Mouse (Mus musculus): ENCODE results near the gene Dnajb5. TPM values are rescaled to one million over a fixed set of nuclear protein-coding genes. Genes with fewer than 3 reads are reported as not detected.

The Dnajb5 gene
- total and polyA plus RNA-seq, 2 experiments from 2014 or later: 33.4 to 88.0 TPM

- 70% methylated on average over 7 of the region's 7 CpGs for WGBS
- ATAC-seq (no peak), DNase-seq (ENCODE audit: low spot score) (no peak)
- Histone ChIP-seq H3K27me3 (ENCODE audit: insufficient read depth, low read length) (no peaks in the 10 kb centered on the region), H3K36me3 (ENCODE audit: insufficient read depth, low read length) (peaks cover 3% of the 10 kb centered on the region; the same call in 1 of the 2 replicates), H3K9ac (replicated peaks; ENCODE audit: low read length) (no peak overlapping the region), H3K4me1 (ENCODE audit: insufficient read depth, low read length) (peaks cover 10% of the 10 kb centered on the region; the same call in 1 of the 2 replicates), H3K4me3 (ENCODE audit: low read length) (no peak overlapping the region), H3K4me2 (ENCODE audit: low read depth, low read length) (no peak overlapping the region), H3K9me3 (ENCODE audit: low read length) (no peaks in the 10 kb centered on the region), H3K27ac (no peak overlapping the region)
- TF ChIP-seq CTCF (IDR thresholded peaks at IDR 0.05; ENCODE audit: low read depth): no peak
Observed at GRCm38 (mm10) chr4:42941396-42941795, 8.2 kb upstream of the Dnajb5 start.

GRCm38 (mm10) chr4:42943341-42943740, 6.3 kb upstream of the Dnajb5 start:
- no peak overlapping the region for H3K9ac ChIP-seq (replicated peaks; ENCODE audit: low read length)
- ATAC-seq (peak; percentile 40), DNase-seq (ENCODE audit: low spot score) (peak; percentile 67)
- 44% methylated on average over 5 of the region's 5 CpGs for WGBS
- peaks cover 3% of the 10 kb centered on the region; the same call in 1 of the 2 replicates for H3K36me3 ChIP-seq (ENCODE audit: insufficient read depth, low read length)
- H3K27me3 ChIP-seq (ENCODE audit: insufficient read depth, low read length): no peaks in the 10 kb centered on the region
- H3K4me1 ChIP-seq (ENCODE audit: insufficient read depth, low read length): peaks cover 29% of the 10 kb centered on the region
- H3K4me2 ChIP-seq (ENCODE audit: low read depth, low read length): no peak overlapping the region
- H3K27ac ChIP-seq: no peak overlapping the region
- no peak for TF ChIP-seq CTCF (IDR thresholded peaks at IDR 0.05; ENCODE audit: low read depth)
- no peaks in the 10 kb centered on the region for H3K9me3 ChIP-seq (ENCODE audit: low read length)
- no peak overlapping the region for H3K4me3 ChIP-seq (ENCODE audit: low read length)

- WGBS: 88% methylated on average over 9 of the region's 9 CpGs
- no peak for TF ChIP-seq CTCF (IDR thresholded peaks at IDR 0.05; ENCODE audit: low read depth)
- Histone ChIP-seq H3K27ac (no peak overlapping the region), H3K27me3 (ENCODE audit: insufficient read depth, low read length) (no peaks in the 10 kb centered on the region), H3K9ac (replicated peaks; ENCODE audit: low read length) (no peak overlapping the region), H3K9me3 (ENCODE audit: low read length) (no peaks in the 10 kb centered on the region), H3K4me2 (ENCODE audit: low read depth, low read length) (no peak overlapping the region), H3K36me3 (ENCODE audit: insufficient read depth, low read length) (peaks cover 3% of the 10 kb centered on the region; the same call in 1 of the 2 replicates), H3K4me3 (ENCODE audit: low read length) (no peak overlapping the region), H3K4me1 (ENCODE audit: insufficient read depth, low read length) (peaks cover 35% of the 10 kb centered on the region)
- ATAC-seq (no peak), DNase-seq (ENCODE audit: low spot score) (no peak)
Observed at GRCm38 (mm10) chr4:42944185-42944584, 5.4 kb upstream of the Dnajb5 start.

- 20% methylated on average over 6 of the region's 6 CpGs for WGBS
- no peak for DNase-seq (ENCODE audit: low spot score)
- Histone ChIP-seq H3K9ac (replicated peaks; ENCODE audit: low read length) (no peak overlapping the region), H3K4me2 (ENCODE audit: low read depth, low read length) (no peak overlapping the region), H3K36me3 (ENCODE audit: insufficient read depth, low read length) (no peaks in the 10 kb centered on the region), H3K4me3 (ENCODE audit: low read length) (no peak overlapping the region), H3K4me1 (ENCODE audit: insufficient read depth, low read length) (peaks cover 37% of the 10 kb centered on the region), H3K27ac (no peak overlapping the region), H3K27me3 (ENCODE audit: insufficient read depth, low read length) (no peaks in the 10 kb centered on the region), H3K9me3 (ENCODE audit: low read length) (no peaks in the 10 kb centered on the region)
- no peak for ATAC-seq
- no peak for TF ChIP-seq CTCF (IDR thresholded peaks at IDR 0.05; ENCODE audit: low read depth)
Observed at GRCm38 (mm10) chr4:42945043-42945442, 4.6 kb upstream of the Dnajb5 start.

DNA sequence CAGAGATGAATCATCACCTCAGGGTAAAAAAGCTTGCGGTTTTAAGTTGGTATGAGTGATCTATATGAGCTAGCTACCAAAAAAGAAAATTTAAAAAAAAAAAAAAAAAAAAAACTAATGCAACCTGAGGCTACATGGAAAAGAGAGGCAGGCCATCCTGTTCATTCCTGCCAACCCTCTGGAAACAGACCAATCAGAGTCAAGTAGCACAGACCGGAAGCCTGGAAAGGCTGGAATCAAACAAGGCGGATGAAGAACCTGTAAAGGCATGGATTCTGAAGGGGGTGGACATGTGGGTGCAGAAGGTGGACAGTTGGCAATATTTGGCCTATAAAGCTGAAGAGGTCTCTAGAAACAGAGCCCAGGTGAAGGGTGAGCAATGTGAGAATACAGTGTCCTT, 4.2 kb upstream of the Dnajb5 start:
- no peaks in the 10 kb centered on the region for H3K36me3 ChIP-seq (ENCODE audit: insufficient read depth, low read length)
- no peak overlapping the region for H3K27ac ChIP-seq
- peaks cover 37% of the 10 kb centered on the region for H3K4me1 ChIP-seq (ENCODE audit: insufficient read depth, low read length)
- H3K9me3 ChIP-seq (ENCODE audit: low read length): no peaks in the 10 kb centered on the region
- H3K27me3 ChIP-seq (ENCODE audit: insufficient read depth, low read length): no peaks in the 10 kb centered on the region
- H3K4me2 ChIP-seq (ENCODE audit: low read depth, low read length): no peak overlapping the region
- H3K9ac ChIP-seq (replicated peaks; ENCODE audit: low read length): no peak overlapping the region
- ATAC-seq (no peak), DNase-seq (ENCODE audit: low spot score) (no peak)
- no peak for TF ChIP-seq CTCF (IDR thresholded peaks at IDR 0.05; ENCODE audit: low read depth)
- WGBS: 84% methylated on average over 3 of the region's 3 CpGs
- H3K4me3 ChIP-seq (ENCODE audit: low read length): no peak overlapping the region

DNA sequence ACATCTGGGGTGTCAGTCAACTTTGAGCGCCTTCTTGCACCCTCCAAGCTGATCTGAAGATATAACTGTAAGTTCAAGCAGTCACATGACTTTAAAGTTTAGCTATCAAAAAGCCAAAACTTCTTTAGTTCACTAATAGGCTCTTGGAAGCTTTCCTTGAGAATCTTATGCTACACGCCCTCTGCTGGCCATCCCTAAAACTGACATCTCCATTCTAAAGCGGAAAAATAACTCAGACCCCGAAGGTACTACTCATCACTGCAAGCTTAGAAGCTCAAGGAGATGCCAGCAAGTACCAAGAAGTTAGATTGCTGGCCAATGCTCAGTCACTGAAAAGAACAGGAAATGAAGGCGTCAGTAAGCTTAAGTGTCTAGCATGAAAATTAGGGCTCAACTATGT, 3.7 kb upstream of the Dnajb5 start:
- WGBS: 5% methylated on average over 5 of the region's 5 CpGs
- TF ChIP-seq CTCF (IDR thresholded peaks at IDR 0.05; ENCODE audit: low read depth): peak; percentile 79
- ATAC-seq: no peak

DNA sequence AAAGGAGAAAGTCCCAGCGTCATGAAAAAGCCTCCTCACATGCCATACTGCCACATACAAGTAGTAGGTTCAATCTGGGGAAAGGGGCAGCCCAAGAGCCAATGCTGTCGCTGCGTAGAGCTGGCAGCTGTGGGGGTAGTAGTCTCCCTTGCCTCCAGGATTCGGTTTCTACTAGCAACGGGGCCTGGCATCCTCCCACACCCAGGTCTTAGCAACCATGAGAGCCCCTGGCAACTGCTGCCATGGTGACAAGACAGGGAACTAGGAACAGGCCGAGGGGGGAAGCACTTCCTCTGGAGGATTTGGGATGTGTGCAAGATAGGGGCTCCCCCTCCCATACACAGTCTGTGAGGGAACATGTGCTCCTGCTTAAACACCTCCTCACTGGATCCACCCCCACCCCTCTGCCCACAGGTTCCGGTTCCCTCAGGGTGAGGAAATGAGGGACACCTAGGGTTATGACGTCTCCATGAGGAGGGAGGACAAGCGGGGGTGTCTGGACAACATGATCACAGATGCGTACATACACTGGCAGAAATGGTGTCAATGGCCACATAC, 2.8 kb upstream of the Dnajb5 start:
- WGBS: 12% methylated on average over 10 of the region's 10 CpGs
- H3K4me1 ChIP-seq (ENCODE audit: insufficient read depth, low read length): peaks cover 44% of the 10 kb centered on the region

More for the DNA sequence above, 3.7 kb upstream of the Dnajb5 start:
- peak overlapping the region; percentile 34 for H3K4me2 ChIP-seq (ENCODE audit: low read depth, low read length)
- H3K4me1 ChIP-seq (ENCODE audit: insufficient read depth, low read length): peaks cover 37% of the 10 kb centered on the region
- H3K9ac ChIP-seq (replicated peaks; ENCODE audit: low read length): no peak overlapping the region
- peak; percentile 91 for DNase-seq (ENCODE audit: low spot score)
- no peaks in the 10 kb centered on the region for H3K36me3 ChIP-seq (ENCODE audit: insufficient read depth, low read length)
- H3K9me3 ChIP-seq (ENCODE audit: low read length): no peaks in the 10 kb centered on the region
- no peak overlapping the region for H3K4me3 ChIP-seq (ENCODE audit: low read length)
- peak overlapping the region; percentile 76; the same call in 1 of the 2 replicates for H3K27ac ChIP-seq
- no peaks in the 10 kb centered on the region for H3K27me3 ChIP-seq (ENCODE audit: insufficient read depth, low read length)

More for the DNA sequence above, 2.8 kb upstream of the Dnajb5 start:
- H3K36me3 ChIP-seq (ENCODE audit: insufficient read depth, low read length): no peaks in the 10 kb centered on the region
- TF ChIP-seq CTCF (IDR thresholded peaks at IDR 0.05; ENCODE audit: low read depth): 0 out of 2 replicates have a peak, but pooled peaks have one; percentile 12
- no peak overlapping the region for H3K4me3 ChIP-seq (ENCODE audit: low read length)
- no peaks in the 10 kb centered on the region for H3K27me3 ChIP-seq (ENCODE audit: insufficient read depth, low read length)
- no peaks in the 10 kb centered on the region for H3K9me3 ChIP-seq (ENCODE audit: low read length)
- peak; percentile 52 for ATAC-seq
- DNase-seq (ENCODE audit: low spot score): peak; percentile 93
- peak overlapping the region; percentile 76 for H3K27ac ChIP-seq
- H3K4me2 ChIP-seq (ENCODE audit: low read depth, low read length): peak overlapping the region; percentile 34
- no peak overlapping the region for H3K9ac ChIP-seq (replicated peaks; ENCODE audit: low read length)
